Mouse (Mus musculus): ENCODE data around the gene Tnnt3. TPM values are rescaled to one million over a fixed set of nuclear protein-coding genes. Genes with fewer than 3 reads are reported as not detected.

Tnnt3 gene
- polyA plus RNA-seq, 1 experiment from 2014 or later, result 24.5 TPM

Other genes starting within 250 kb of the Tnnt3 start
- gene Gm2431, start 240.5 kb upstream of the Tnnt3 start, polyA plus RNA-seq (2015; fragmentation: Nextera tagmentation; extraction: Ambion mirVana), result not detected in 2 replicates
- not detected in 2 replicates for gene Gm4559, start 224.5 kb upstream of the Tnnt3 start, polyA plus RNA-seq (2015; fragmentation: Nextera tagmentation; extraction: Ambion mirVana)
- not detected in 2 replicates for gene Krtap5-1, start 201.7 kb upstream of the Tnnt3 start, polyA plus RNA-seq (2015; fragmentation: Nextera tagmentation; extraction: Ambion mirVana)
- not detected in 2 replicates for gene Krtap5-4, start 195.3 kb upstream of the Tnnt3 start, polyA plus RNA-seq (2015; fragmentation: Nextera tagmentation; extraction: Ambion mirVana)
- 1.9 and 2.1 TPM in 2 replicates for gene Ifitm10, start 125.1 kb upstream of the Tnnt3 start, polyA plus RNA-seq (2015; fragmentation: Nextera tagmentation; extraction: Ambion mirVana)
- gene Gm49369, start 116.2 kb upstream of the Tnnt3 start, polyA plus RNA-seq (2015; fragmentation: Nextera tagmentation; extraction: Ambion mirVana), result 0.54 and 0.78 TPM in 2 replicates
- 377 and 446 TPM in 2 replicates for gene Ctsd, start 110.8 kb upstream of the Tnnt3 start, polyA plus RNA-seq (2015; fragmentation: Nextera tagmentation; extraction: Ambion mirVana)
- 0.13 TPM in 1 of 2 replicates, not detected in the other for gene Syt8, start 64.0 kb upstream of the Tnnt3 start, polyA plus RNA-seq (2015; fragmentation: Nextera tagmentation; extraction: Ambion mirVana)
- gene Tnni2, start 57.0 kb upstream of the Tnnt3 start, polyA plus RNA-seq (2015; fragmentation: Nextera tagmentation; extraction: Ambion mirVana), result 17.6 and 29.3 TPM in 2 replicates
- 24.5 and 27.8 TPM in 2 replicates for gene Lsp1, start 38.0 kb upstream of the Tnnt3 start, polyA plus RNA-seq (2015; fragmentation: Nextera tagmentation; extraction: Ambion mirVana)
- gene Mrpl23, start 33.9 kb downstream of the Tnnt3 start, polyA plus RNA-seq (2015; fragmentation: Nextera tagmentation; extraction: Ambion mirVana), result 9.8 and 11.9 TPM in 2 replicates
- 619 and 685 TPM in 2 replicates for gene Igf2, start 168.0 kb downstream of the Tnnt3 start, polyA plus RNA-seq (2015; fragmentation: Nextera tagmentation; extraction: Ambion mirVana)
- 0.08 TPM in 1 of 2 replicates, not detected in the other for gene Gm49394, start 171.1 kb downstream of the Tnnt3 start, polyA plus RNA-seq (2015; fragmentation: Nextera tagmentation; extraction: Ambion mirVana)
- gene Ins2, start 244.5 kb downstream of the Tnnt3 start, polyA plus RNA-seq (2015; fragmentation: Nextera tagmentation; extraction: Ambion mirVana), result 2.2 and 2.8 TPM in 2 replicates

All from liver, embryonic 15.5 days (tissue).